Mouse (Mus musculus): ENCODE data around the gene Eri3. TPM values are rescaled to one million over a fixed set of nuclear protein-coding genes. Genes with fewer than 3 reads are reported as not detected.

Eri3 gene
- polyA plus RNA-seq, 1 experiment = 201 TPM

DNA sequence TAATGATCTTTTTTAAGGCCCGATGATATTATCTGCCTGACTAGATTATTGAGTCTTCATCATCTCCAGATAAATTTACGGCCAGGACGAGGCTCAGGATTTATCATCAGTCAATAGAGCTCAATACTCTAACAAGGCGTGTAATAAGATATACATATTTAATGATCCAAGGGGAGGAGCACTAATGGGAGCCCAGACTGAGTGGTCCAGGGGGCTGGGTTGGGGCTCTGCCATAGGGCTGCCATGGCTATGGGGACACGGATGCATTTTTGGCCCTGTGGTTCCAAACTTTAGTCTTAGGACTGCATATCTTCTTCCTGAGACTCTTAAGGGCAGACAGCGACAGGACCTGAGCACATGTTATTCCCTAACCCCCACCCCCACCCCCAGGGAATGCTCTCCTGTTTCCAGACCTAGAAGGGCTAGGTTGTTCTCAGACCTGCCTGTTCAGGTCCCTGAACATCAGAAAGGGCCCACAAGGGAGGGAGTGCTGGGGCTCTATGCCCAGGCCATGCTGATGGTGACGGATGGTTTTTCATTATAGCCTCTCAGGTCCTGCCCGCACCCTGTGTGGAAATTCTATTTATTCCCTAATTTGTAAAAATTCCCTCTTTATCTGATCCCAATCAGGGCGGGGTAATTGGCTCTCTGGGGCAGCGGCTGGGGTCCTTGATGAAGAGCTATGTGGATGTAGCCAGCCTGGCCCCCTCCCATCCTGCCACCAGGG lies 114.4 kb downstream of the Eri3 start:
- no peak overlapping the region for H3K27ac ChIP-seq (ENCODE audit: insufficient read depth, low read length)
- H3K4me3 ChIP-seq (ENCODE audit: insufficient read depth, low read length) = no peak overlapping the region
- no peak for TF ChIP-seq POLR2A (IDR thresholded peaks at IDR 0.05; ENCODE audit: extremely low read depth, insufficient read depth, low read length)
- no peak for TF ChIP-seq CTCF (IDR thresholded peaks at IDR 0.05; ENCODE audit: extremely low read depth, insufficient read depth, low read length)
- no peaks in the 10 kb centered on the region for H3K4me1 ChIP-seq (ENCODE audit: control insufficient read depth, insufficient read depth, low read length)

DNA sequence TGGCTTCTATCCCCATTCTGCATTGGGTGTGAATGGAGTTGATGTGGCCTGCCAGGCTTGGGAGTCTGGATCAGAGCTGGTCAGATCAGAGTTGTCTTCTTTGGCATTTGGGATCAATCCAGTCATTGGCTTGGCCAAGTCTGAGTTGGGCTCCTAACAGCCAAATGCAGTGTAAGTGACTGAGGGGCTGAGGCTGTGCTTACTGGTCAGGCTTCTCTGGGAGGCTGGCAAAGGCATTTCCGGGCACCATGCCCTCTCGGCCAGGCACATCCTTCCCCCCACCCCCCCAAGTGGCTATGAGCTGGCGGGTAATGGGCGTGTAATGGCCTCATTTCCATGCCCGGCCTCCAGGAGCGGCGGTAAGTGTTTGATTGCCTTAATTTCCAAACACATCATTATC lies 115.4 kb downstream of the Eri3 start:
- H3K27ac ChIP-seq (ENCODE audit: insufficient read depth, low read length) = no peak overlapping the region
- no peak for TF ChIP-seq CTCF (IDR thresholded peaks at IDR 0.05; ENCODE audit: extremely low read depth, insufficient read depth, low read length)
- TF ChIP-seq POLR2A (IDR thresholded peaks at IDR 0.05; ENCODE audit: extremely low read depth, insufficient read depth, low read length) = no peak
- H3K4me3 ChIP-seq (ENCODE audit: insufficient read depth, low read length) = no peak overlapping the region
- H3K4me1 ChIP-seq (ENCODE audit: control insufficient read depth, insufficient read depth, low read length) = no peaks in the 10 kb centered on the region

DNA sequence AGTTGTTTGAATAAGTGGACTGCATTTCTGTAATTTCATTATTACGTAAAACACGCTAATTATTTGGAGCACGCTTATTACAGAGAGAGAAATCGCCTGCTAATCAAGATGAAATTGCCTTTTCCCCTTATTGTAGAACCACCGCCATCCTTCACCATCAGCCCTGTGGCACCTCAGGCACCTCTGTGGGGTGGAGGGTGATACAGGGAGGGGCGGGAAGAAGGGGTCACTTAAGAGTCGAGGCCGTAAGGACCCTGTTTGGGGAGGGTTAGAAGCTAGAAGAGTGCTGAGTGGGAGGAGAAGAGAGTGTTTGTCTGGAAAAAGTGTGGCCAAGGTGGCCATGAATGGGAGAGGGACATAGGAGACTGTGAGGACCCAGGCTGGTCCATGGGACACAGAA lies 115.9 kb downstream of the Eri3 start:
- Histone ChIP-seq H3K4me1 (ENCODE audit: control insufficient read depth, insufficient read depth, low read length) (no peaks in the 10 kb centered on the region), H3K4me3 (ENCODE audit: insufficient read depth, low read length) (no peak overlapping the region), H3K27ac (ENCODE audit: insufficient read depth, low read length) (no peak overlapping the region)
- TF ChIP-seq POLR2A (IDR thresholded peaks at IDR 0.05; ENCODE audit: extremely low read depth, insufficient read depth, low read length) = no peak
- no peak for TF ChIP-seq CTCF (IDR thresholded peaks at IDR 0.05; ENCODE audit: extremely low read depth, insufficient read depth, low read length)

DNA sequence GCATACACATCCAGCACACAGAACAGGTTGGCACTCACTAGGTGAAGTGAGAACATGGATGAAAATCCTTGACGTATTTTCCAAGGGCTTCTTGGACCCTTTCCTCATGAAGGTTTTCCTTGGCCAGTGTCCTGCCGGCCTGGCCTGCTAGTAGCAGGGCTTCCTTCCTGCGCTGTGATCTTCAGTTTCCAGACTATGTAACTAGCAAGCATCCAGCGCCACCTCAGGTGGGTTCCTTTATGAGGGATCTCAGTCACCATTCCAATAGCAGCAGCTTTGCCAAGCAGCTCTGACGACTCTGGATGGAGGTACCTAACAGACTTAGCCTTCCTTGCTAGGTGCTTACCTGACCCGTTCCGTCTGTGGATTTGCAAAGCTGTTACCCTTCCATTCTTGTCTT lies 119.7 kb downstream of the Eri3 start:
- Histone ChIP-seq H3K4me3 (ENCODE audit: insufficient read depth, low read length) (no peak overlapping the region), H3K27ac (ENCODE audit: insufficient read depth, low read length) (no peak overlapping the region), H3K4me1 (ENCODE audit: control insufficient read depth, insufficient read depth, low read length) (no peaks in the 10 kb centered on the region)
- no peak for TF ChIP-seq POLR2A (IDR thresholded peaks at IDR 0.05; ENCODE audit: extremely low read depth, insufficient read depth, low read length)
- TF ChIP-seq CTCF (IDR thresholded peaks at IDR 0.05; ENCODE audit: extremely low read depth, insufficient read depth, low read length) = no peak

DNA sequence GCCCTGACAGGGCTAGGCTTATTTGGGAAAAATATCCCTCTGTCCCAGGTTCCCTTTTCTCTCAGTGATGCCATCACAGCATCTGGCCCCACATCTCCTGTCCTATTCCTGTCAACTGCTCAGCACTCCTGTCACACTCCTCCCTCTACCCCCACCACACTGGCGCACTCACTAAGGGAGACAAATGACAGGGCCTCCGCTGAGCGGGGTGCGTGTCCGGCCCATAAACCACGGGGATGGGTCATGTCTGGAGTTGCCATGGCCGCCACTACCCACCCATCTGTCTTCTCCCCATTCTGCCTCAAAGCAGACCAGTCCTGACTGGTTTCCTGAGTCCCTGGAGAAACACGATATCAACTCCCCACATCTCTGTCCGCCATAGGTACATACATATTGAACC lies 121.9 kb downstream of the Eri3 start:
- Histone ChIP-seq H3K27ac (ENCODE audit: insufficient read depth, low read length) (no peak overlapping the region), H3K4me1 (ENCODE audit: control insufficient read depth, insufficient read depth, low read length) (no peaks in the 10 kb centered on the region), H3K4me3 (ENCODE audit: insufficient read depth, low read length) (no peak overlapping the region)
- TF ChIP-seq POLR2A (IDR thresholded peaks at IDR 0.05; ENCODE audit: extremely low read depth, insufficient read depth, low read length) (no peak), CTCF (IDR thresholded peaks at IDR 0.05; ENCODE audit: extremely low read depth, insufficient read depth, low read length) (no peak)

DNA sequence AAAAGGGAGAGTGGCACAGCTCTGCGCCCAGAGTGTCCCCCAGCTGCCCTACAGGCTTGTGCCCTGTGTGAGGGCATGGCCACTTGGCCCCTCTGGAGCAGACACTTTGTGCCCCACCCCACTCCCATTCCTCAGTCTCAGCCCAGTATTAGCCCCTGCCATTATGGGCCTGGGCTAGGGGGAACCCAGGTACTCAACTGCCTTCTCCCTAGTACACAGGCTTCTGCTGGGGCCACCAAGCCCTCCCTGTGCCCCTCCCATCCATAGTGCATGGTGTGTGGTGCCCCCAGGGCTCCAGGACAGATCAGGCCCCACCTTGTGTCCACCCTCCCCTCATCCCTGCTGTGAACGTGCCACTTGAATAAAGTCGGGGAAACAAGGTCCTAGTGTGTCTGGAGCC lies 123.7 kb downstream of the Eri3 start:
- Histone ChIP-seq H3K4me3 (ENCODE audit: insufficient read depth, low read length) (no peak overlapping the region), H3K4me1 (ENCODE audit: control insufficient read depth, insufficient read depth, low read length) (no peaks in the 10 kb centered on the region), H3K27ac (ENCODE audit: insufficient read depth, low read length) (no peak overlapping the region)
- no peak for TF ChIP-seq POLR2A (IDR thresholded peaks at IDR 0.05; ENCODE audit: extremely low read depth, insufficient read depth, low read length)
- TF ChIP-seq CTCF (IDR thresholded peaks at IDR 0.05; ENCODE audit: extremely low read depth, insufficient read depth, low read length) = no peak

DNA sequence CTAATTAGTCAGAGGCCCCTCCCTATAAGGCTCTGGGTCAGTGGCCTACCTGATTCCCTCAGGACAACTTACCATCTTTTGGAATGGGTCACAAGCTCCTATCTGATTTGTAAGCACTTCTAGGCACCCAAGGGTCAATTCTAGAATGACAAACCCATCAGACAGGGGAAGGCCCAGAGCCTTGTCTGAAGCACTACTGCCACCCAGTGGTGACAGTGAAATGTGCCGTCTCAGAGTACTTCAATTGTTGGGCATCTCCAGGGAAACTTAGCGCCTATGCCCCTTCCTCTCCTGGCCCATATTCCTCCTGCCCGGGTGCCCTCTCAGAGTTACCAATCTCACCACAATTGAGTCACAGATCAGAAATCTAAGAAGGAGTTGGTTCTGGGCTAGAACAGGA lies 126.7 kb downstream of the Eri3 start:
- no peaks in the 10 kb centered on the region for H3K4me1 ChIP-seq (ENCODE audit: control insufficient read depth, insufficient read depth, low read length)
- TF ChIP-seq POLR2A (IDR thresholded peaks at IDR 0.05; ENCODE audit: extremely low read depth, insufficient read depth, low read length) (no peak), CTCF (IDR thresholded peaks at IDR 0.05; ENCODE audit: extremely low read depth, insufficient read depth, low read length) (peak; percentile 97)
- H3K4me3 ChIP-seq (ENCODE audit: insufficient read depth, low read length) = no peak overlapping the region
- no peak overlapping the region for H3K27ac ChIP-seq (ENCODE audit: insufficient read depth, low read length)

DNA sequence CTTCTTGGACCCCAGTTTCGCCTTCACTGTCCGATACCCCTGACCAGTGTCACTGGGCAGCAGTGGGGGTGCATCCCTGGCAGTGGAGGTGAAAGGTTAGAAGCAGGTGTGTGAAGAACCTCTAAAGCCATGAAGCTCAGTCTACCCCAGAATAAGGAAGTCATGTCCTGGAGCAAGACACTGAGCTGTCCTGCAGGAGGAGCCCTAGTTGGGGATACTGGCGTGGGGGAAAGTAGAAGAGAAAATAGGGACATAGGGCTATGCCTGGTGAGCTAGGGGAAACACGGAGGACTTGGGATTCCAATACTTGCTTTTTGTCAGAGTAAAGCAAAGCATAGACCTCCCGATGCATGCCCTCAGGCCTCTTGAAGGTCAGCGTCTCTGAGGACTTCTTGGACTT lies 130.8 kb downstream of the Eri3 start:
- Histone ChIP-seq H3K4me3 (ENCODE audit: insufficient read depth, low read length) (peak overlapping the region; percentile 97; the same call in 1 of the 2 replicates), H3K4me1 (ENCODE audit: control insufficient read depth, insufficient read depth, low read length) (no peaks in the 10 kb centered on the region), H3K27ac (ENCODE audit: insufficient read depth, low read length) (no peak overlapping the region)
- TF ChIP-seq CTCF (IDR thresholded peaks at IDR 0.05; ENCODE audit: extremely low read depth, insufficient read depth, low read length) (no peak), POLR2A (IDR thresholded peaks at IDR 0.05; ENCODE audit: extremely low read depth, insufficient read depth, low read length) (no peak)

DNA sequence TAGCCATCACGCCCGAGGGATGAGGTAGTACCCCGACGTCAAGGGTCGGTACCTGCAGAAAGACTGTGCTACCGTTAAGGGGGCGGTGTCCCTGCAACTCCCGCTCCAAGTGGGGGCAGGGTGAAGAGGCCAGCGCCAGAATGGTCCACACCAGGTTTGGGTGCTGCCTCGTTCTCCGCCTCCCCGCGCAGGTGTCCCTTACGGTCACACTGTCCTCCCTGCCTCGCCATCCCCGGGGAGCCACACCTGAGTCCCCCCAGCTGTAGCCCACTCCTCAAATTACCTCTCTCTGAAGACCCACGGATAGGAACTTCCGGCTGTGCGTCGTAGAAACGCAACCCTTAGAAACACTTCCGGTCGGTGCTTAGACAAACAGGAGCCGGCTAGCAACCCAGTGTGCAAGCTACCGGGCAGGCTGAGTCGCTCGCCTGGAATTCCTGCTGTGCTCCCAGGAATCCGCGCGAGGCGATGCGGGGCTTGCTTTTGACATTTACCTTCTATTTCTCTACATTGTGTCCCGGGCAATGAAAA lies 131.8 kb downstream of the Eri3 start, which contains the start of gene Dmap1:
TSS of gene Dmap1 (minus strand) at position 343 of the 531 bp plus-strand sequence.
- Histone ChIP-seq H3K4me1 (ENCODE audit: control insufficient read depth, insufficient read depth, low read length) (no peaks in the 10 kb centered on the region), H3K27ac (ENCODE audit: insufficient read depth, low read length) (no peak within 1 kb of the TSS), H3K4me3 (ENCODE audit: insufficient read depth, low read length) (peak within 1 kb of the TSS; percentile 97)
- TF ChIP-seq POLR2A (IDR thresholded peaks at IDR 0.05; ENCODE audit: extremely low read depth, insufficient read depth, low read length) (no peak), CTCF (IDR thresholded peaks at IDR 0.05; ENCODE audit: extremely low read depth, insufficient read depth, low read length) (no peak)

DNA sequence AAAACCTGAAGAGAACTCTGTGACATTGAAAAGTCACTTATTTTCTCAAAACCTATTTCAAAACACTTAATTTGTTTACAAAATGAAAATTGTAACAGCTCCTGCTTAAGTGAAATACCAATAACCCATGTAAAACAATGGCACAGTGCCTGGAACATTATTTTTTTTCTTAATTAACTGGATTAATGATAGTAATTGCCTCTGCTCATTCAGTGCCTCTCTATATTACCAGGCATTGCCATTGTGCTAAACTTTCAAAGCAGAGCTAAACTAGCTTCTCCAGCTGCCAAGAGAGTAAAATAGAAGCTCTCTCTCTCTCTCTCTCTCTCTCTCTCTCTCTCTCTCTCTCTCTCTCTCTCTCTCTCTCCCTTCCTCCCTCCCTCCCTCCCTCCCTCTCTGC lies 132.3 kb downstream of the Eri3 start:
- no peaks in the 10 kb centered on the region for H3K4me1 ChIP-seq (ENCODE audit: control insufficient read depth, insufficient read depth, low read length)
- no peak for TF ChIP-seq POLR2A (IDR thresholded peaks at IDR 0.05; ENCODE audit: extremely low read depth, insufficient read depth, low read length)
- TF ChIP-seq CTCF (IDR thresholded peaks at IDR 0.05; ENCODE audit: extremely low read depth, insufficient read depth, low read length) = no peak
- no peak overlapping the region for H3K27ac ChIP-seq (ENCODE audit: insufficient read depth, low read length)
- H3K4me3 ChIP-seq (ENCODE audit: insufficient read depth, low read length) = peak overlapping the region; percentile 97

Data from cortical plate, adult 2 months (tissue).